Comparison of ENCODE assay signal across 9 mouse cellular contexts in the genomic region with DNA sequence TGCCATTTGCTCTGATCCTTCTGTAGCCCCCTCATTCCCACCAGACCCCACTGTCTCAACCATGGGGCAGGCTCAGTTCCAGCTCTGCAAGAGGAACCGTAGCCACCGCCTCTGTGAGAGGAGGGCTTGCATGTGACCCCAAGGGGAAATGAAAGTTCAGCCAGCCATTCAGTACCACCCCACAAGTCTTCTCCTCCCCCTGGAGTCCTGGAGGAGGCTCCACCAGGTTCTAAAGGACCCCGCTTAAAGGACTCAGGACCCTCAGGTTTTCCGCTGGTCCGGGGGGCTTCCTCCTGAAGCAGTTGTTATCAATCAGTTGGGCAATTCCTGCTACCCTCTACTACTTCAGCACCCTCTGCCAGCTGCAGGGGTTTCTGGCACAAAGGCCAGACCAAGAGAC. TPM values are rescaled to one million over a fixed set of nuclear protein-coding genes. Genes with fewer than 3 reads are reported as not detected.
A peak's percentile ranks its signal among the peaks of the same experiment; 100 is the strongest.
DNase-seq lines count a peak whose midpoint lies in the region; ATAC-seq lines count a peak whose summit lies in the region.
"Had no signal": no experiment of that assay in that cellular context is flagged by ENCODE, and none has a peak within 500 bp of the region (broad histone marks: within the 10 kb centered on the region; RNA-seq: fewer than 3 reads in every experiment).

No protein-coding gene starts in this region.

- H3K27ac ChIP-seq in forebrain, embryonic 14.5 days (ENCODE audit: low read depth, low read length): 0 out of 2 replicates have a peak overlapping the region, but pooled peaks have one; percentile 7
- H3K27ac ChIP-seq: stomach, embryonic 15.5 days had no signal

- DNase-seq in spleen, adult 18-20 months: peak; percentile 60 to 66
- no peak for DNase-seq in spleen, adult 12 weeks (ENCODE audit: low spot score)
- no peak for DNase-seq in forebrain, embryonic 14.5 days (ENCODE audit: low spot score)
- no peak for DNase-seq in testis, postnatal 14 days (ENCODE audit: low spot score)
- DNase-seq in Muller cell, postnatal 12 days (ENCODE audit: inconsistent ontology term): no peak
- no peak for DNase-seq in right cerebral cortex, adult 2 months (ENCODE audit: low spot score in 2 of 2)

- no peaks in the 10 kb centered on the region for H3K9me3 ChIP-seq in forebrain, embryonic 14.5 days (replicated peaks; ENCODE audit: control insufficient read depth, low read length)
- H3K9me3 ChIP-seq: stomach, embryonic 15.5 days had no signal

- no peaks in the 10 kb centered on the region for H3K36me3 ChIP-seq in forebrain, embryonic 14.5 days (ENCODE audit: control insufficient read depth, insufficient read depth, low read length)
- H3K36me3 ChIP-seq: stomach, embryonic 15.5 days had no signal

- 52% methylated on average over 5 of the region's 5 CpGs for WGBS in forebrain, embryonic 14.5 days

- H3K9ac ChIP-seq in forebrain, embryonic 14.5 days (ENCODE audit: low read length): no peak overlapping the region
- H3K9ac ChIP-seq: stomach, embryonic 15.5 days had no signal

- no peak overlapping the region for H3K4me3 ChIP-seq in forebrain, embryonic 14.5 days (ENCODE audit: low read depth, low read length)
- H3K4me3 ChIP-seq: stomach, embryonic 15.5 days had no signal

- H3K27me3 ChIP-seq in forebrain, embryonic 14.5 days (replicated peaks; ENCODE audit: control insufficient read depth, insufficient read depth, low read length): peaks cover 3% of the 10 kb centered on the region

- peak; percentile 13; the same call in 1 of the 2 replicates for ATAC-seq in forebrain, embryonic 14.5 days
- peak; percentile 90 for ATAC-seq in megakaryocyte, adult 5-6 weeks (ENCODE audit: poor library complexity, severe bottlenecking)

- H3K4me2 ChIP-seq in forebrain, embryonic 14.5 days (ENCODE audit: low read length): no peak overlapping the region
- H3K4me2 ChIP-seq: stomach, embryonic 15.5 days had no signal

- H3K4me1 ChIP-seq in forebrain, embryonic 14.5 days (ENCODE audit: control insufficient read depth, insufficient read depth, low read length): peaks cover 5% of the 10 kb centered on the region

RNA-seq across cellular contexts. Expression of gene Zfp385a, which starts 6.2 kb away (rescaled TPM):
- polyA plus RNA-seq in forebrain, embryonic 14.5 days (2014; fragmentation: Nextera tagmentation; extraction: Ambion mirVana): 11.7 and 13.9 TPM in 2 replicates
- 35.8 and 40.1 TPM in 2 replicates for total RNA-seq in megakaryocyte, adult 5-6 weeks (2015)
- total RNA-seq in megakaryocyte, adult 5-6 weeks (2017): 6.8 and 9.4 TPM in 2 replicates

RNA-seq across cellular contexts. Expression of gene Gpr84, which starts 23.3 kb away (rescaled TPM):
- 0.39 and 0.47 TPM in 2 replicates for polyA plus RNA-seq in forebrain, embryonic 14.5 days (2014; fragmentation: Nextera tagmentation; extraction: Ambion mirVana)
- total RNA-seq in megakaryocyte, adult 5-6 weeks (2015): 2.9 and 3.8 TPM in 2 replicates
- 1.7 and 3.3 TPM in 2 replicates for total RNA-seq in megakaryocyte, adult 5-6 weeks (2017)
- polyA plus RNA-seq: heart, embryonic 16.5 days had no signal

RNA-seq across cellular contexts. Expression of gene Itga5, which starts 32.8 kb away (rescaled TPM):
- polyA plus RNA-seq in forebrain, embryonic 14.5 days (2014; fragmentation: Nextera tagmentation; extraction: Ambion mirVana): 5.3 and 7.7 TPM in 2 replicates
- 18.4 and 21.4 TPM in 2 replicates for total RNA-seq in megakaryocyte, adult 5-6 weeks (2015)
- 8.3 and 9.5 TPM in 2 replicates for total RNA-seq in megakaryocyte, adult 5-6 weeks (2017)

Comparison
In these comparisons a context has a peak if more than half of its experiments do, and no peak if none do; other contexts are left out.
1. DNase-seq: peak in spleen, adult 18-20 months (2 of 2); none in spleen, adult 12 weeks (single experiment), forebrain, embryonic 14.5 days (single experiment), testis, postnatal 14 days (single experiment), Muller cell, postnatal 12 days (single experiment) and right cerebral cortex, adult 2 months (0 of 2).